Mouse (Mus musculus) heart, postnatal 4 days (tissue): ENCODE data around the gene Psg16. TPM values are rescaled to one million over a fixed set of nuclear protein-coding genes. Genes with fewer than 3 reads are reported as not detected.
A peak's percentile ranks its signal among the peaks of the same experiment; 100 is the strongest.

Source experiments
- DNase-seq: peaks from one replicate; pipeline ENCODE4 v3.0.0; 2021
- total RNA-seq, 2 experiments: library from RNA; stranded (reverse); gene quantifications; 2 replicates each; pipeline ENCODE4 v1.2.3; 2021

Gene Psg16
- total RNA-seq, 2 experiments from 2014 or later: 0.10 to 0.20 TPM

DNA sequence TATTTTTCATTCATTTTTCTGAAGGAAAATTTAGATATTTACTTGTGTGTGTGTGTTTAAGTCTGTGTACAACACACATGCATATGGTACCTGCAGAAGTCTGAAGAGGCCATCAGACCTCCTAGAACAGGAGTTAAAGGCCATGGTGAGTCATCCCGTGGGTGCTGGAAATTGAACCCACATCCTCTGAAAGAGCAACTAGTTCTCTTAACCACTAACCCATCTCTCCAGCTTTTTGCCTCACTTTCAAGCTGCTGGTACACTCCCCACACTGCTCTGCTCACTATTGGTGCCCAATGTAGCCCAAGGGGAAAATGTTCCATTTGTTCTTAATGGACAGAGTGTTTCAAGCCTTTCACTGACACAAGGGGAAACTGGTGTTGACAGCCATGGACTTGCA is 61.5 kb downstream of the Psg16 start:
- no peak for DNase-seq

DNA sequence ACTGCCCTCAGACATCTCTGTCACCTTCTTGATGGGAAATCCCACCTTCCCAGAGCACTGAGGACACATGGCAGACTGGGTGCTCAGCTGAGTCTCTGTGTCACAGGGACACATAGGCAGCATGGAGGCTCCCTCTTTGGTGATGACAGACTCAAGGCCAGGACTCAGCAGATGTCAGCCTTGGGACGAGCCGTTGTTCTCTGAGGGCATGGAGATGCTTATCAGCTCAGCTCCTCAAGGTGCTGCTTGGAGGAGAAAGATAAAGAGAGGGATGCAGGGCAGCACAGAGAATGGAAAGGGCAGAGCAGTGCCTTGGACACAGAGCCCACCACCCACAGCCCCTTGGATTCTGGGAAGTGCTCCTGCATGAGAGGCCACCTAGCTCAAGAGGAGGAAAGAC is 76.1 kb downstream of the Psg16 start, which contains the start of gene Ceacam3:
TSS of gene Ceacam3 (plus strand) at position 352 of the 400 bp plus-strand sequence.
- no peak for DNase-seq

DNA sequence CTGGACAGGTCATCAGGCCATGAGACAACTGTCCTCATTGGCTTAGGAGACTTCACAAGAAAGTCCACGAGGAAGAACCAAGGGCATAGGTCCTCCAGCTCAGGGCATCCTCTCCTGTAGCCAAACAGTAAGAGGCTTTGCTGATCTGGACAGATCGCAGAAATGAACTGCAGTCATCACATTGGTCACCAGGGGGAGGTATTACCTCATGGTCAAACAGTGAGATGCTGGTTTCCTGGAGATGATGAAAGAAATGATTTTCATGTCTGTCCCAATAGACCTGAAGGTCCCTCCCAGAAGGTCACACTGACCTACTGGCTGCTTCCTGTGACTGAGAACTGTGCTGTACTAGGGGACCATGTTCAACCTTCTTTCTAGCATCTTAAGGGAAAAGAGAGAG is 81.8 kb downstream of the Psg16 start:
- peak; percentile 70 for DNase-seq

DNA sequence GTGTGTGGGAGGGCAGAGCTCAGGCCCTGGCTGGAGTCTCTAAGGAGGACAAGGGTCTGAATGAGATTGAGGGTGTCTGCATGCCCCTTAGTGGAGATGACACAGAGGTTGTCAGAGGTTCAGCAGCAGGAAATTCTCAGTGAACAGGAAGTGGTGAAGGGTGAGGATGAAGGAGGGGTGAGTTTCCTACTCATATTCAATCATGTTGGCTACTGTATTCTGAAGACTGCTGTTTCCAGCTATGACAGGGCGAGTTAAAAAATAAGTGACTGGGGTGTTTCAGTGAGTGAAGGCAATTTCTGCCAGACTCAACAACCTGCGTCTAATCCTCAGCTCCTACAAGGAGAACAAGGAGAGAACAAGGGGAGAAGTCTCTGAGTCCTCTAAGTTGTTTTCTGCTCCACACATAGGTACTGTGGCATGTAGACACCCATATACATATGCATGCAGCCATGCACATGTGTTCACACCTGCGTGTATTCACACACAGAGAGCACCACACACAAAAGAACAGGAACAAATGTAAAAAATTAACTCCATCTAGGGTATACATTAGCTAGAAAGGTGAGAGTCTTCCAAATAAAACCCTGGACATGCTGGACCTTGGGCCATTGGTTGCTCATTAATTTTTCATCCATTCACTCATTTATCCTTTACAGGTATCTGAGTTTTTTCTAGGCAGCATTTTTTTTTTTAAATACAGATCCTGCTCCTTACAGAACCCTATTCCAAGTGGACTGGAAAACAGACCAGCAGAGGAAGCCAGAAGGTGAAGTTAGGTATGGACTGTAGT is 83.2 kb downstream of the Psg16 start:
- DNase-seq: no peak

DNA sequence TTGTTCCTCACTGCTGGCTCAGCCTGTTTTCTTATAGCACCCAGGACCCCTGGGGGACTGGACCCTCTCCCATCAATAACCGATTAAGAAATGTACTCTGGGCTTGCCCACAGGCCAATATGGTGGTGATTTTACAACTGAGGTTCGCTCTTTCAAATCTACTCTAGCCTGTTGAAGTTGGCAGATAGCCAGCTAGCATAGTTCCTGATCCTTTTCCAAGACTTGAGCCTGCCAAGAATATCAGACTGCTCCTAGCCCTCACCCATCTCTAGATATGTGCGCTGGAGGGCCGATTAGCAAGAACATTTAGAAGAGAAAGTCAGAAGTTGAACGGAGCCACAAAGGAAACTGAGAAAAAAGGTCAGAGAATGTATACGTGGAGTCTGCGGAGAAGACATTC is 85.2 kb downstream of the Psg16 start:
- DNase-seq: peak; percentile 48

DNA sequence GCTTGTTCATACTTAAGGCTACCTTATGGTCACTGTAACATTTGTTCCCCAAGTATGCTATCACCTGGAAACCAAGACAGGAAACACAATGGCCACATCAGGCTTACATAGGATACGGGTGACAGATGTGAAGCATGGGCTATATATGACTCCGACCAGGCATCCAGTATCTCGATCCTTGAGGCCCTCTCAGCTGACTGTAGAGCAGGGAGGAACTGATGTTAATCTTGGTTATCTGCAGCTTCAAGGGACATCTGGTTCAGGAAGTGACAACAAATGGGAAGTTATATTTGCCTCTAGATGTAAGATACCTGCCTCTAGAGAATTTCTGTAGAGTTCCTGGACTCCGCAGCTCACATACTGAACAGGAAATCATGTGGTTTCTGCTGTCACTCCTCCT is 98.0 kb downstream of the Psg16 start:
- DNase-seq: no peak

Other genes starting within 250 kb of the Psg16 start
- gene Prkd2, start 231.1 kb upstream of the Psg16 start, total RNA-seq: 10 to 100 TPM; 23.0 to 23.4 TPM
- 10 to 100 TPM; 45.2 to 48.6 TPM for gene Dact3, start 198.7 kb upstream of the Psg16 start, total RNA-seq
- 1 to 10 TPM; 1.4 to 1.8 TPM for gene Gng8, start 182.3 kb upstream of the Psg16 start, total RNA-seq
- 1 to 10 TPM; 1.9 to 2.7 TPM for gene Ptgir, start 167.6 kb upstream of the Psg16 start, total RNA-seq
- gene Calm3, start 149.9 kb upstream of the Psg16 start, total RNA-seq: 100 to 1,000 TPM; 309 to 310 TPM
- gene Pnmal2, start 129.4 kb upstream of the Psg16 start, total RNA-seq: 1 to 10 TPM; 6.3 to 7.3 TPM
- not detected for gene Pnmal1, start 114.4 kb upstream of the Psg16 start, total RNA-seq
- gene Gm42372, start 91.0 kb upstream of the Psg16 start, total RNA-seq: under 1 TPM in 1 of 2 experiments, not detected in 1; 0.05 TPM
- gene Ccdc8, start 81.3 kb upstream of the Psg16 start, total RNA-seq: 10 to 100 TPM; 22.0 to 24.5 TPM
- gene Ppp5c, start 46.1 kb upstream of the Psg16 start, total RNA-seq: 100 to 1,000 TPM; 109 TPM
- gene Hif3a, start 11.6 kb upstream of the Psg16 start, total RNA-seq: 1 to 10 TPM; 3.1 to 3.8 TPM
- not detected for gene Ceacam3, start 76.2 kb downstream of the Psg16 start, total RNA-seq
- gene Psg29, start 129.4 kb downstream of the Psg16 start, total RNA-seq: not detected